27 mouse cellular contexts compared by ENCODE assay signal in the genomic region with DNA sequence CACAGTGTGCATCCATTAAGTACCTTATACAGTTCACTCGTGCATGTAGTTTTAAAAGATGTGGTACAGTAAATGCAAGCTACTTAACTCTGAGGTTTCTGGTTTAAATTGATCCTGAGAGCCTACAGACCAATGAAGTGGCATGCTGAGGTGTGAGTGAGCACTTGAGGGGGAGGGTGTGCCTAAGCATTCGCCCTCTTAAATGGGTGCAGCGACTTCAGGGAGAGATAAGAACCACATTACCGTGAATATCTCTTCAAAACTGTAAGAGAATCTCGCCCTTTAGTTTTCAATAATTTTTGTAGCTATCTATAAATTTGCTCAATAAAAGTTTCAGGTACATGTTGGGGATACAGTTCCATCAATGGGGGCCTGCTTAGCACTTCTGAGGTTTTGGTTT. TPM values are rescaled to one million over a fixed set of nuclear protein-coding genes. Genes with fewer than 3 reads are reported as not detected.
"Had no signal": no experiment of that assay in that cellular context is flagged by ENCODE, and none has a peak within 500 bp of the region (broad histone marks: within the 10 kb centered on the region; RNA-seq: fewer than 3 reads in every experiment).

No protein-coding gene starts in this region.

- DNase-seq: gastrocnemius, adult 2 months; gastrocnemius, postnatal 10 days; gastrocnemius, postnatal 25 days; heart, postnatal 10 days; heart, postnatal 4 days; kidney, adult 18-20 months; kidney, adult 8-10 months; kidney, postnatal 10 days; kidney, postnatal 25 days; kidney, postnatal 4 days; layer of hippocampus, postnatal 36 days; left cerebral cortex, postnatal 4 days had no signal

- H3K9ac ChIP-seq: heart, embryonic 12.5 days; hindbrain, embryonic 12.5 days; hindbrain, embryonic 14.5 days; intestine, embryonic 15.5 days; limb, embryonic 13.5 days; limb, embryonic 15.5 days; liver, embryonic 14.5 days had no signal

- H3K9me3 ChIP-seq: heart, embryonic 10.5 days; heart, embryonic 12.5 days; hindbrain, embryonic 10.5 days; hindbrain, embryonic 12.5 days; intestine, embryonic 15.5 days; limb, embryonic 15.5 days had no signal

- ATAC-seq: hindbrain, embryonic 16.5 days; inflammation-experienced regulatory T-cells, adult 6 months; intestine, embryonic 15.5 days; intestine, postnatal 0 days had no signal

- H3K4me2 ChIP-seq: heart, embryonic 12.5 days; hindbrain, embryonic 12.5 days; hindbrain, embryonic 14.5 days; intestine, embryonic 15.5 days; limb, embryonic 13.5 days; limb, embryonic 15.5 days; liver, embryonic 11.5 days had no signal

- H3K36me3 ChIP-seq: heart, embryonic 10.5 days; hindbrain, embryonic 12.5 days; intestine, embryonic 15.5 days; limb, embryonic 13.5 days had no signal

- H3K27ac ChIP-seq: gastrocnemius, adult 2 months; heart, embryonic 10.5 days; hindbrain, embryonic 10.5 days; hindbrain, embryonic 12.5 days; hindbrain, embryonic 14.5 days; intestine, embryonic 15.5 days; layer of hippocampus, adult 2 months; limb, embryonic 13.5 days; limb, embryonic 15.5 days; liver, embryonic 14.5 days had no signal

- H3K4me1 ChIP-seq: hindbrain, embryonic 10.5 days; hindbrain, embryonic 12.5 days; intestine, embryonic 15.5 days; limb, embryonic 13.5 days; limb, embryonic 15.5 days had no signal

- H3K27me3 ChIP-seq: heart, embryonic 12.5 days; hindbrain, embryonic 12.5 days; intestine, embryonic 15.5 days; limb, embryonic 13.5 days; limb, embryonic 15.5 days had no signal

- H3K4me3 ChIP-seq: gastrocnemius, adult 2 months; heart, embryonic 10.5 days; heart, embryonic 12.5 days; hindbrain, embryonic 10.5 days; hindbrain, embryonic 12.5 days; intestine, embryonic 15.5 days; layer of hippocampus, adult 2 months; limb, embryonic 13.5 days; limb, embryonic 15.5 days had no signal

RNA-seq across cellular contexts. Expression of a gene that starts 54.5 kb away (rescaled TPM):
- total RNA-seq: granulocyte monocyte progenitor cell, adult 5-6 weeks had no signal
